ENCODE assay signal across 8 mouse cellular contexts in genomic region chr4:156108606-156109546, GRCm38 (mm10). TPM values are rescaled to one million over a fixed set of nuclear protein-coding genes. Genes with fewer than 3 reads are reported as not detected.
DNase-seq lines count a peak whose midpoint lies in the region; ATAC-seq lines count a peak whose summit lies in the region.

No protein-coding gene starts in this region.

- DNase-seq in frontal cortex, postnatal 10 days (ENCODE audit: low spot score in 2 of 2), result peak; percentile 19 to 21
- DNase-seq in frontal cortex, postnatal 14 days (ENCODE audit: low spot score in 2 of 2), result no peak
- DNase-seq in fat pad, adult 2 months (ENCODE audit: extremely low read depth, low read depth, low spot score), result peak; percentile 64
- DNase-seq in heart, postnatal 4 days, result peak; percentile 70
- peak; percentile 13 to 37 for DNase-seq in left cerebral cortex, postnatal 25 days (ENCODE audit: low spot score in 2 of 2)
- peak; percentile 40 to 57 for DNase-seq in spleen, postnatal 10 days (ENCODE audit: low spot score in 2 of 2)

- no peaks in the 10 kb centered on the region for H3K4me1 ChIP-seq in brown adipose tissue, adult 24 weeks (ENCODE audit: control insufficient read depth, insufficient read depth, insufficient read length, low read length)

- peak overlapping the region; percentile 73 for H3K4me3 ChIP-seq in brown adipose tissue, adult 24 weeks (ENCODE audit: insufficient read depth, low read depth, low read length)

- peak; percentile 30 for ATAC-seq in megakaryocyte-erythroid progenitor cell, adult 5-6 weeks (replicated peaks; ENCODE audit: low FRiP score, low TSS enrichment, poor library complexity, severe bottlenecking)

- intact Hi-C loops in left cerebral cortex, postnatal 25 days (cut with DNase I), result loop anchor here (1.0 kb wide), 1 partner anchor 116 kb away; no protein-coding TSS in a partner anchor

- peak overlapping the region; percentile 80 for H3K27ac ChIP-seq in brown adipose tissue, adult 24 weeks (replicated peaks; ENCODE audit: low read depth, low read length)

RNA-seq across cellular contexts. Expression of gene 9430015G10Rik, which starts 0.9 kb away (rescaled TPM):
- 0.48 and 3.6 TPM in 2 replicates for polyA plus RNA-seq in brown adipose tissue, adult 24 weeks (2012; ENCODE audit: insufficient read depth, insufficient read length, missing spikeins)
- total RNA-seq in heart, postnatal 4 days (2021), result 1 to 10 TPM; 7.3 to 9.4 TPM
- 10 to 100 TPM; 28.6 to 29.4 TPM for total RNA-seq in left cerebral cortex, postnatal 25 days (2021)
- total RNA-seq in megakaryocyte-erythroid progenitor cell, adult 5-6 weeks (2014; fragmentation: Nextera tagmentation), result 42.9 and 43.3 TPM in 2 replicates
- total RNA-seq in megakaryocyte-erythroid progenitor cell, adult 5-6 weeks (2017), result 33.9 and 38.2 TPM in 2 replicates

RNA-seq across cellular contexts. Expression of gene Rnf223, which starts 21.4 kb away (rescaled TPM):
- polyA plus RNA-seq in brown adipose tissue, adult 24 weeks (2012; ENCODE audit: insufficient read depth, insufficient read length, missing spikeins), result not detected in 2 replicates
- total RNA-seq in heart, postnatal 4 days (2021), result under 1 TPM in 1 of 2 experiments, not detected in 1; 0.25 TPM
- under 1 TPM; 0.87 to 0.94 TPM for total RNA-seq in left cerebral cortex, postnatal 25 days (2021)
- 1.1 TPM in 1 of 2 replicates, not detected in the other for total RNA-seq in megakaryocyte-erythroid progenitor cell, adult 5-6 weeks (2014; fragmentation: Nextera tagmentation)
- not detected in 2 replicates for total RNA-seq in megakaryocyte-erythroid progenitor cell, adult 5-6 weeks (2017)

RNA-seq across cellular contexts. Expression of gene Ttll10, which starts 49.7 kb away (rescaled TPM):
- not detected in 2 replicates for polyA plus RNA-seq in brown adipose tissue, adult 24 weeks (2012; ENCODE audit: insufficient read depth, insufficient read length, missing spikeins)
- total RNA-seq in heart, postnatal 4 days (2021), result under 1 TPM; 0.16 to 0.55 TPM
- total RNA-seq in left cerebral cortex, postnatal 25 days (2021), result not detected
- total RNA-seq in megakaryocyte-erythroid progenitor cell, adult 5-6 weeks (2014; fragmentation: Nextera tagmentation), result not detected in 2 replicates
- total RNA-seq in megakaryocyte-erythroid progenitor cell, adult 5-6 weeks (2017), result not detected in 2 replicates

Comparison
In these comparisons a context has a peak if more than half of its experiments do, and no peak if none do; other contexts are left out.
1. DNase-seq: peak in frontal cortex, postnatal 10 days (2 of 2), fat pad, adult 2 months (single experiment), heart, postnatal 4 days (single experiment), left cerebral cortex, postnatal 25 days (2 of 2) and spleen, postnatal 10 days (2 of 2); none in frontal cortex, postnatal 14 days (0 of 2).